Mouse (Mus musculus) E14TG2a.4 (cell line): ENCODE data around the gene Fkbp15.

ENCODE experiments used
- CTCF ChIP-seq: conservative IDR thresholded peaks from 2 replicates; pipeline ENCODE4 v1.5.1; 2014; ENCODE audit warnings: low read length
- POU5F1 ChIP-seq: IDR thresholded peaks from 2 replicates; pipeline ENCODE4 v1.6.1; 2014; ENCODE audit warnings: low read length, borderline replicate concordance

- TF ChIP-seq CTCF = no peak
- no peak for TF ChIP-seq POU5F1
These were observed 5.9 kb upstream of the Fkbp15 start for GRCm38 (mm10) chr4:62366291-62366690.
